Mouse (Mus musculus): ENCODE measurements around the gene Abcg5.
A peak's percentile ranks its signal among the peaks of the same experiment; 100 is the strongest.

The Abcg5 gene

GRCm38 (mm10) chr17:84682734-84683717 is at the start of gene Abcg5:
TSS of gene Abcg5 (minus strand) at chr17:84683011.
- no peak for DNase-seq (ENCODE audit: extremely low read depth, low read depth, low spot score)

DNA sequence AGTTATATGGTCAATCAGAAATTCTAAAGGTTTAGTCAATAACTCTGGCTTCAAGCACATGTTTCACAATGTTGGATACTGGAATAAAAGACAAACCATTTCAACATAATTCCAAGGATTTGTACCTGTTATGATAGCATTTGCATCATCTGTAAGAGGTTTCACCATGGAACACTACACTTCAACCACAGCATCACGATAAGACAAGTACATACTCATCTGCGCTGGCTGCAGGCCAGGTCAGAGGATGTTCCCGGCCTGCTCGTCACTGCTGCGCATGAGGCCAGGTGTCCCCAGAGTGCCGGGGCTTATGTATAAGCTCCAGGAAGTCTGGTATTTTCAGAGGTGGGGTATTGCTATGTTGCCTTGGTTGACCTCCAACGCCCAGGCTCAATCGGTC is 49.8 kb upstream of the Abcg5 start:
- peak; percentile 61 for DNase-seq (ENCODE audit: extremely low read depth, low read depth, low spot score)

GRCm38 (mm10) chr17:84731361-84731760 is 48.5 kb upstream of the Abcg5 start:
- no peak for DNase-seq (ENCODE audit: extremely low read depth, low read depth, low spot score)

- DNase-seq (ENCODE audit: extremely low read depth, low read depth, low spot score), result no peak
Observed at GRCm38 (mm10) chr17:84729140-84729539, 46.3 kb upstream of the Abcg5 start.

DNA sequence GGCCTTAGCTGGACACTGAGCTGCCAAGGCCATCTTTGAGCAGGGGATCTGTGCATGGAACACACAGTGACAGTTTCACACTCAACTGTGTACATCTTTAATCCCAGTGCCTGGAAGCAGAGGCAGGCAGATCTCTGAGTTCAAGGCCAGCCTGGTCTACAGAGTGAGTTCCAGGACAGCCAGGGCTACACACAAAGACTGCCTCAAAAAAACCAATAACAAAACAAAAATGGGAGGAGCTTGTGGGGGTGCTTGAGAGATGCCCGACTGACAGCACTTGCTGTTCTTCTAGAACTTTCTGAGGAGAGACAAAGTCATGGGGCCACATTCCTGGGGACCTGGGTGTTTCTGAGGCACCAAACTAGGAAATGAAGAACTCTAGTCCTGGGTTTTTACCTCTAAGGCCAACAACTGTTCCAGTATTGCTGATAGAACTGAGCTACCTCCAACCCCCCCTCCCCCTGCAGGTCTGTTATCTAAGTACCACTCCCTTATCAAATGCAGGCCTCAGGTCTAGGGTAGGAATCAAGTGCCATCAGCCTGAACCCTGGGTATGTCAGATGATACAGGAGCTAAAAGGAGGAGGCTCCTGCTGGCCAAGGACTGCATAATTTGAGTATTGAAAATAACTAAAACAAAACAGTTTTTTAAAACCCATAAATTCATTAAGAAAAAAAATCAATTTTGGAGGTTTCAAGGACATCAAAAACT is 45.5 kb upstream of the Abcg5 start:
- no peak for DNase-seq (ENCODE audit: extremely low read depth, low read depth, low spot score)

DNA sequence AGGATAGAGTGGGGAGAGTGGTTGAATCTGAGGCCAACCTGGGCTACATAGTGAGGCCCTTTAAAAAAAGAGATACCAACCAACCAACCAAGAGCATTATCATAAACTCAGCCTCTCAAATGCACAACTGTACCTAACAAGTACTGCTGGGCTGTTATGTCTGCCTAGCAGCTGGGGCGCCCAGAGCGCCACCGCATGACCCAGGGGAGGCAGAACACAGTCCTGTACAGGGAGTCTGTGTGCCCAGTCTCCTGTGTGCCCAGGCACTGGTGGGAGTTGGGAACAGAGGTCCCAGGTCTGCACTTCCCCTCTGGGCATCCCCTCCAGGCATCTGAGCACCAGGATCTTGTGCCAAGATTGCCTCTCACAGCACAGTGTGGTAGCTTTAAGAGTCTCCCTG is 42.4 kb upstream of the Abcg5 start:
- no peak for DNase-seq (ENCODE audit: extremely low read depth, low read depth, low spot score)

GRCm38 (mm10) chr17:84724028-84724427 is 41.2 kb upstream of the Abcg5 start:
- no peak for DNase-seq (ENCODE audit: extremely low read depth, low read depth, low spot score)

GRCm38 (mm10) chr17:84719105-84719504 is 36.3 kb upstream of the Abcg5 start:
- DNase-seq (ENCODE audit: extremely low read depth, low read depth, low spot score), result no peak

- no peak for DNase-seq (ENCODE audit: extremely low read depth, low read depth, low spot score)
Observed at GRCm38 (mm10) chr17:84717416-84717815, 34.6 kb upstream of the Abcg5 start.

DNA sequence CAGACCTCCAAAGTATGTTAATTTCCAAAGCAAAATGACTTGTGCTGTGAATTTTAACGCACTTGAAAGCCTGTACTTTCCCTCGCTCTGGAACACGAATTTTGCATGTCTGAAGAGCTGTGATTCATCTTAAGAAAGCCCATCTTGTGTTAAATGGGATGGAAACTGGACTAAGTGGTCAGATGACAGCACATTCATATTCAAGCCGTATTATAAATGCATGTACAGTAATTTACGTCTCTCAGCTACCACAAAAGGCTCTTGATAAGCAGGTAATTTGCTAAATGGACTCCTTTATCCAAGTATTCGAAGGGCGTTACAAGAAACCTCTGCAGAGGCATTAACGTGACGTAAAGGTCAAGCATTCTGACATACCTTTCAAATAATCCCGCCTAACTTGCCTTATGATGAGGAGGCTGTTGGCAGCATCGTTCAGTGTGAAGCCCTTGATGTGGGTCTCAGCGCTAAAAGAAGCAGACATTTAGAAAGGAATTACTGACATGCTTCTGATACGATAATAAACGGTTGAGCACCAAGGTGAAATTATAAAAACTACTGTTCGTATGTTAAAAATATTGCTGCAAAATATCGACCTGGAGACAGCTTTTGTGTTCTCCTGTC is 33.6 kb upstream of the Abcg5 start:
- DNase-seq (ENCODE audit: extremely low read depth, low read depth, low spot score), result no peak

DNA sequence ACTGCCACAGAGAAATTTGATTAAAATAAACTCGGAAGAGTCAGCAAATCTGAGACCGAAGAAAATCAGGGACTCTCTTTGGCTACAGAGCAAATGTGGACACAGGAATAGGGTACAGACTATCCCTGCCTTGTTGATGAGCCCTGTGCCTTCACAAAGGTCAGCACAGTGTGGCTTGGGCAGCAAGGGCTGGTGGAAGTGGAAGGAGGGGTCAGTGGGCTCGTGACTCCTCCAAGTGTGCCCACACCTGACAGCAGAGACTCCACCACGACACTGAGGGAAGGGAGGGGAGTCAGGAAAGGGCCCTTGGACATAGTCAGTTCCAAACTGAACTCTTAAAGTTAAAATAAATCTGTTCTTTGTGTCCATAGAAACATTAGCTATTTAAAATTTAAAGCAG is 32.1 kb upstream of the Abcg5 start:
- no peak for DNase-seq (ENCODE audit: extremely low read depth, low read depth, low spot score)

DNA sequence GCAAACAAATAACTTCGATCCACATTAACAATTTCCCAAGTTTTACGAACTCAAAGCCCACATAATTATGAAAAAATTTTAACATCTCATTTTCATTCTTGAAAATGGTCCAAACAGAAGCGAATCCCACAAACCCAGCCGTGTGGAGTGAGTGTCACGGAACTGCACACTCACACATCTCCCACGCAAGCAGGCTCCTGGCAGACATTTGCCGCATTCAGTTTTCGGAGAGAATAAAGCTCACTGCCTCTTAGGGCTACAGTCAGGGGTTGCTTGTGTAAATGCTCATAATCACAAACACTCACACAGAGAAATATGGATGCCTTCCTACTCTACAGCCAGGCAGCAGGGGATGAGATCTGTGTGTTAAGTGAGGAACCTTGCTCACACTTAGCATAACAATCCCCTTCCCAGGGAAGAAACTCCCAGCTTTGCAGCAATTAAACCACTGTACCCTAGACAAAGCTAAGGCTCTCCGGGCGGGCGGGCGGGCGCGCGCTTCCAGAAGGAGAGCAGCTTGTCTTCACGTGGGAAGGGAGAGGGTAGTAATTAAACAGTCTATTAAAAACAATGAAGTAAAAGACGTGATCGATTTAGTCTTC is 30.9 kb upstream of the Abcg5 start:
- no peak for DNase-seq (ENCODE audit: extremely low read depth, low read depth, low spot score)

- DNase-seq (ENCODE audit: extremely low read depth, low read depth, low spot score), result no peak
Observed at GRCm38 (mm10) chr17:84709403-84709851, 26.6 kb upstream of the Abcg5 start.

GRCm38 (mm10) chr17:84708818-84709217 is 26.0 kb upstream of the Abcg5 start:
- no peak for DNase-seq (ENCODE audit: extremely low read depth, low read depth, low spot score)

GRCm38 (mm10) chr17:84707407-84707806 is 24.6 kb upstream of the Abcg5 start:
- DNase-seq (ENCODE audit: extremely low read depth, low read depth, low spot score), result no peak

DNA sequence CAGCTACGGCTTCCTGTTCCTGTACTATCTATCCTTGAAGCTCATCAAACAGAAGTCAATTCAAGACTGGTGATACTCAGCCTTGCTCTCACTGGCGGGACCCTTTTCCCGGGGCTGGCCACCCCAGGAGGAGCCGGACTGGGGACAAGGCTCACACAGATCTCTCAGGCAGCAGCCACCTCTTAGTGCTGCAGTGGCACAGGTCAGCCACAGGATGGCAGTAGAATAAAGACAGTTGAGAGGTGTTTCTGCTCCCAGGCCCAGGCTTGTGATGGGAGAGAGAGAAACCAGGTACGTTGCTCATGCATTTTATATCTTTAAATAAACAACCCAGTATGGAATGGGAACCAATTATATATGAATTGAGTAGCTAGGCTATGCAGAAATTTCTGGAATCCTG is 15.9 kb upstream of the Abcg5 start:
- no peak for DNase-seq (ENCODE audit: extremely low read depth, low read depth, low spot score)

DNA sequence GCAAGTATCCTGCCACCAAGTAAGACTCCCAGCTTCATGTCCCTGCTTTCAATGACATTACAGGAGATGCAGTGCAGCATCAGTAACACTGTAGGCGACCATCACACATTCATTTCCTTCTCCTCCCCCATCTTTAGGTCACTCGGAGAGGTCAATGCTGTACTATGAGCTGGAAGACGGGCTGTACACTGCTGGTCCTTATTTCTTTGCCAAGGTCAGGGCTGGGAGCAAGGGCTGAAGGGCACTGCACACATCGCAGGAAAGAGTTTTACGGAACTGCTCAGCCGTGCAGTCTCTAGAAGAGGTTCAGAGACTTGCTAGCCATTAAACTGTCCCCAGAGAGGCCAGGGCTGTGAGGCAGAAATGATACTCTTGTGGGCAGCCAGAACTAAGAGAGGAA is 13.7 kb upstream of the Abcg5 start:
- DNase-seq (ENCODE audit: extremely low read depth, low read depth, low spot score), result no peak

DNA sequence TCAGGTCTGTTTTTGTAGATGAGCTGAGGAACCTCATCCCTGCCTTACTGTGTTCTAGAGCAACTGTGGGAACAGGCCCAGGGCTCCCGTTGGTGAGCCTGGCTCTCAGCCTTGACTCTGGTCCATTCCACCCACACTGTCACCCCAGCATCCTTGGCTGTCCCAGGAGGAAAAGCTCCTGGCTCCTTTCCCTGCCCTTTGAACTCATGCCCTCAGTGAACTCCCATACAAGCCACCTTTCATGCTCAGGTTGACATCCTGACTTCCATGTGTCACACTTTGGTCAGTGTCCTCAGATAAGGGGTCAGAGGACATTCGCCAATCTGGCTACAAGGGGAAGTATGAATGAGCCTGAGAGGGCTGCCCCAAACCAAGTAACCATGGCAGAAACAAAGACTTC is 10.9 kb upstream of the Abcg5 start:
- no peak for DNase-seq (ENCODE audit: extremely low read depth, low read depth, low spot score)

DNA sequence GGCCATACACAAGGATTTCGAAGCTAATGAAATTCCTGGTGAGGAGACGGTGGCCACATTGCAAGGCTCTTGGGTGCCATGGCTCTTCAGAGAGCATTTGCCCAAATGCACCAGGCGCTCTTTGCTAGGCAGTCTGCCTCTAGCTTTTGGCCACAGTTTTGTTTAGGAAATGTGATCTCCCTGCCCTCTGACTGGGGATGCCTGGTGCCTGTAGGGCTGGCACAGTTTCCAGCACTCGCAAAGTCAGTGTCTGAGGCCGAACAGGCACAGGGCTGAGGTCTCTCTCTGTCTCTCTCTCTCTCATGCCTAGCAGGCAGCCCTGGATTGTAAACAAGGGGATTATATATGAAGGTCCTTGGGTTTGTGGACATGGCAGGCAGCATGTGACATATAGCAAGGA is 7.3 kb upstream of the Abcg5 start:
- no peak for DNase-seq (ENCODE audit: extremely low read depth, low read depth, low spot score)

GRCm38 (mm10) chr17:84689316-84689715 is 6.5 kb upstream of the Abcg5 start:
- DNase-seq (ENCODE audit: extremely low read depth, low read depth, low spot score), result no peak

DNA sequence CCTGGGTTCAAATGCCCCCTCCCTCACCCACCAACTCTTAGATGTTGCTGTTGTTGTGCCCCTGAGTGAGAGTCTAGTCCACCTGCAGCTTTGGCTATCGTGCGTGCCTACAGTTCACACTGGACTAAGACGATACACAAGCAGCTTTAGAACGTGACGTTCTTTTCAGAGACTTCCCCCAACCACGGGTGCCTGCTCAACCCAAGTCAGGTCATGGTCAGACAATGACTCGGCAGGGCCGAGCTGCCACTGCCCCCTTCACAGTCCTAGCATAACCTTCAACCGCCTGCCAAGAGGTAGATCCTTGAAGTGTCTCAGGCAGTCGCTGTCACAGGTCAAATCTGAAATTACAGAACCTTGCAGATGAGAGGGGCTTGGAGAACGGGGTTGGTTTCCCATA is 6.0 kb upstream of the Abcg5 start:
- no peak for DNase-seq (ENCODE audit: extremely low read depth, low read depth, low spot score)
